Mouse (Mus musculus) G1E (cell line): ENCODE measurements around the gene Olfr1079.

ENCODE experiments used
- CTCF ChIP-seq: IDR thresholded peaks from 2 replicates; pipeline ENCODE4 v1.5.1; 2012; ENCODE audit warnings: low read depth, low read length, inconsistent platforms, mixed read lengths
- GATA1 ChIP-seq: IDR thresholded peaks from 2 replicates; pipeline ENCODE4 v1.6.1; 2012; ENCODE audit warnings: borderline replicate concordance, low read length, inconsistent platforms, mixed read lengths
- POLR2AphosphoS5 ChIP-seq: IDR thresholded peaks from 2 replicates; pipeline ENCODE4 v1.6.1; 2012; ENCODE audit warnings: low read depth, low read length, inconsistent platforms; ENCODE audit not compliant: insufficient replicate concordance
- TAL1 ChIP-seq: conservative IDR thresholded peaks from 2 replicates; pipeline ENCODE4 v1.6.1; 2012; ENCODE audit warnings: low read depth, low read length, inconsistent platforms, mixed read lengths

DNA sequence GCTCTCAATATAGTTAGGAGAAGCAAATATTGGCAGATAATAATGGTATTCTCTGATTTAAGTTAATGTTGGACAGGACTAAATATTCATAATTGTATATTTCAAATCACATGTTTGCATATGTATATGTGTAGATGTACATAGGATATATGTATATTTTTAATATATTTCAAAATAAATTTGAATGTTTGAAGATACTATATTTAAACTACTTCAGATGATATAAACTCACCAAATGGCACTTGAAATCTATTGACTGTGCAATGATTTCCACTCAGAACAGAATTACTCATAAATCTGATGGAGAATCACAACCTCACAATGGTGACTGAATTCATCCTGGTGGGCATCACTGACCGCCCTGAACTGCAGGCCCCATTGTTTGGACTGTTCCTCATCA is 34.1 kb downstream of the Olfr1079 start, which contains the start of gene Olfr1076:
- TF ChIP-seq CTCF (no peak), TAL1 (no peak), POLR2AphosphoS5 (no peak), GATA1 (no peak)
